Mouse (Mus musculus) hindbrain, postnatal 0 days (tissue): Measurements from ENCODE around the gene Nectin2. TPM values are rescaled to one million over a fixed set of nuclear protein-coding genes. Genes with fewer than 3 reads are reported as not detected.

ENCODE experiments used
- ATAC-seq: fragments of 200-750 bp; cut with Nextera tagmentation; 2 replicates; pipeline ENCODE4 v1.8.0; 2017; ENCODE audit warnings: mild to moderate bottlenecking, moderate TSS enrichment, moderate library complexity
- DNase-seq: peaks from one replicate; pipeline ENCODE4 v3.0.0-alpha.2; 2015; ENCODE audit warnings: low spot score
- H3K27ac ChIP-seq: fragments of 300-500 bp; sonication (generic); 2 replicates; pipeline ENCODE4 v1.5.1; 2014; ENCODE audit warnings: mild to moderate bottlenecking
- H3K27me3 ChIP-seq: fragments of 300-500 bp; sonication (generic); 2 replicates; pipeline ENCODE4 v1.6.1; 2014; ENCODE audit warnings: low read length, mixed read lengths; ENCODE audit not compliant: insufficient read depth
- H3K36me3 ChIP-seq: fragments of 300-500 bp; sonication (generic); 2 replicates; pipeline ENCODE4 v1.6.1; 2014; ENCODE audit warnings: low read length, mixed read lengths; ENCODE audit not compliant: insufficient read depth
- H3K4me1 ChIP-seq: fragments of 300-500 bp; sonication (generic); 2 replicates; pipeline ENCODE4 v1.6.1; 2014; ENCODE audit warnings: antibody characterized with exemption, low read length, mixed read lengths; ENCODE audit not compliant: insufficient read depth
- H3K4me2 ChIP-seq: fragments of 300-500 bp; sonication (generic); 2 replicates; pipeline ENCODE4 v1.6.1; 2014; ENCODE audit warnings: low read depth, mild to moderate bottlenecking, low read length, moderate library complexity, mixed read lengths
- H3K4me3 ChIP-seq: fragments of 300-500 bp; sonication (generic); 2 replicates; pipeline ENCODE4 v1.5.1; 2014; ENCODE audit warnings: low read length
- H3K9ac ChIP-seq: fragments of 300-500 bp; sonication (generic); replicated peaks from 2 replicates; pipeline ENCODE4 v1.6.1; 2014; ENCODE audit warnings: mild to moderate bottlenecking, low read length, moderate library complexity, mixed read lengths
- H3K9me3 ChIP-seq: fragments of 300-500 bp; sonication (generic); 2 replicates; pipeline ENCODE4 v1.6.1; 2016; ENCODE audit warnings: low read length, mixed read lengths
- CTCF ChIP-seq: IDR thresholded peaks from 2 replicates; pipeline ENCODE4 v1.5.1; 2016; ENCODE audit warnings: antibody characterized with exemption, control low read depth, low read depth
- WGBS: fragments of 180-500 bp; shearing (Covaris S2); extraction: QIAGEN DNeasy Blood & Tissue Kit; methylation state at CpG from one replicate; pipeline ENCODE4 v1.1.7; 2014; 5-methylcytosine and 5-hydroxymethylcytosine counted together
- polyA plus RNA-seq: library from polyadenylated mRNA; unstranded; fragments of >200 nt; fragmentation: Nextera tagmentation; extraction: Ambion mirVana; gene quantifications from 2 replicates; pipeline ENCODE4 v1.2.1, GENCODE M21; 2015
- total RNA-seq: library from RNA; depleted of rRNA; stranded (reverse); fragments of >200 nt; gene quantifications from 2 replicates; pipeline ENCODE4 v1.2.3, GENCODE M21; 2014

Nectin2 gene
- total and polyA plus RNA-seq, 2 experiments from 2014 or later: 57.5 to 76.5 TPM

DNA sequence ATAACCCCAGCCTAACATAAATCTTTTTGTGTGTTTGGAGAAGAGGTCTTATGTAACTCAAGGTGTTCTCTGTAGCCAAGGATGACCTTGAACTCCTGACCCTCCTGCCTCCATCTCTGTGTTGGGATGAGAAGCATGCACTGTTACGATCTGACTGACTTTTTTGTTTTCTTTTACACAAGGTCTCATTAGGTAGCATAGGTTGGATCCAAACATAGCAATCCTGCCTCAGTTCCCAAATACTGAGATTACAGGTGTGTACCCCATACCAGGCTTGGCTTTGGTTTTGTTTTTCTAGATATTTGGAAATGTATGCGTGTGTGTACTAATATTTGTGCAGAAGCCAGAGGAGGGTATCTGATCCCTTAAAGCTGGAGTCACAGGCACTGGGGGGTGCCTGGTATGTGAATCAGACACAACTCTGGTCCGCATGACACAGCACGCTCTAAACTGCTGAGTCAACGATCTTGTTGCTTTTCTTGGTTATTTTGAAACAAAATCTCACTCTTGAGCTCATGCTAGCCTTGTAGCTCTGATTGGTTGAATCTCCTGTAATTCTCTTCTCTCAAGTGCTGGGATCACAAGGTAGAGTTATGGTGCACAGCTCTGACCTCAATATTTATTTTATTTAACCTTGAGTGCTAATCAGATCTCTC lies 31.9 kb downstream of the Nectin2 start:
- no peaks in the 10 kb centered on the region for H3K36me3 ChIP-seq
- H3K9me3 ChIP-seq: 0 out of 2 replicates have a peak, but pooled peaks cover 2% of the 10 kb centered on the region
- no peak overlapping the region for H3K27ac ChIP-seq
- no peak for TF ChIP-seq CTCF
- no peak overlapping the region for H3K9ac ChIP-seq
- 93% methylated on average over 5 of the region's 5 CpGs for WGBS
- peaks cover 9% of the 10 kb centered on the region; the same call in 1 of the 2 replicates for H3K4me1 ChIP-seq
- no peak for DNase-seq
- no peak for ATAC-seq
- no peaks in the 10 kb centered on the region for H3K27me3 ChIP-seq
- H3K4me2 ChIP-seq: no peak overlapping the region
- H3K4me3 ChIP-seq: no peak overlapping the region

DNA sequence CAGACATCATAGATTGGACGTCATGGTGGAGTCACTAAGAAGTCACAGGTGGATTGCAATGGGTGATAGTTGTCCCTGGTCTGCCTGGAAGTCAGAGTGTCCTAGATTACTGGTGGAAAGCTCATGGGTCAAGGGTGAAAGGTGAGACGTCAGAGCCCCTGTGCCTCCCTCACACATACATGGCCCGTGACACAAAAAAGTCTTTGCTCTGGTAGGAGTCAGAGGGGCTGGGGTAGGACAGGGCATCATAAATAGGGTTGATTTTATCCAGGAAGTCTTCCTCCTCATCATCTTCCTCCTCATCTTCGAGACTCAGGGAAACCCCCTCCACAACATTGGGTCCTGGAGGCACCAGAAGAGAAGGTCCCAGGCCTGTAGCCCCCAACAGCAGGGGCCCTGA lies 32.9 kb downstream of the Nectin2 start:
- Histone ChIP-seq H3K4me3 (no peak overlapping the region), H3K36me3 (no peaks in the 10 kb centered on the region), H3K9me3 (0 out of 2 replicates have a peak, but pooled peaks cover 2% of the 10 kb centered on the region), H3K27ac (peak overlapping the region; percentile 87; the same call in 1 of the 2 replicates), H3K27me3 (no peaks in the 10 kb centered on the region), H3K9ac (no peak overlapping the region), H3K4me1 (peaks cover 9% of the 10 kb centered on the region; the same call in 1 of the 2 replicates), H3K4me2 (no peak overlapping the region)
- no peak for DNase-seq
- TF ChIP-seq CTCF: no peak
- 88% methylated on average over 4 of the region's 4 CpGs for whole genome bisulfite sequencing
- no peak for ATAC-seq

DNA sequence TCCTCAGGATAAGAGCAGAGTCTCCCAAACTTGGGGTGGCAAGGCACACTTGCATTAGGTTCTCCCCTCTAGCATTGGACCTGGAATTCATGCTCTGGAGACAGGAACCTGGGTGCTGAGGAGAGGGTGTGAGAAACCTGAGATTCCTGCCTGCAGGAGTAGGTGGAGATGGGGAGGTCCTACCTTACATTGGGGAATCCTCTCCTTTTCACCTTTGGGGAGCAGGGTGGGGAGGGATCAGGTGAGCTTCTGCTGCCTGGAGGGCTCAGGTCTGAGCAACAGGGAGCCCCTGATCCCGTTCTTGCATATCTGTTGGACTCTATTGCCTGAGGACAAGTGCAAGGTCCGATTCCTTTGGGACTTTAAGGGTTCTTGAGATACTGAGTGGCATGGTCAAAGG lies 33.5 kb downstream of the Nectin2 start:
- Histone ChIP-seq H3K36me3 (peaks cover 4% of the 10 kb centered on the region; the same call in 1 of the 2 replicates), H3K9ac (peak overlapping the region; percentile 46; the same call in 1 of the 2 replicates), H3K9me3 (0 out of 2 replicates have a peak, but pooled peaks cover 2% of the 10 kb centered on the region), H3K27ac (peak overlapping the region; percentile 87), H3K4me1 (peaks cover 9% of the 10 kb centered on the region; the same call in 1 of the 2 replicates), H3K4me2 (peak overlapping the region; percentile 49), H3K4me3 (no peak overlapping the region), H3K27me3 (no peaks in the 10 kb centered on the region)
- 83% methylated on average over 2 of the region's 2 CpGs for WGBS
- ATAC-seq (no peak), DNase-seq (no peak)
- TF ChIP-seq CTCF: no peak

DNA sequence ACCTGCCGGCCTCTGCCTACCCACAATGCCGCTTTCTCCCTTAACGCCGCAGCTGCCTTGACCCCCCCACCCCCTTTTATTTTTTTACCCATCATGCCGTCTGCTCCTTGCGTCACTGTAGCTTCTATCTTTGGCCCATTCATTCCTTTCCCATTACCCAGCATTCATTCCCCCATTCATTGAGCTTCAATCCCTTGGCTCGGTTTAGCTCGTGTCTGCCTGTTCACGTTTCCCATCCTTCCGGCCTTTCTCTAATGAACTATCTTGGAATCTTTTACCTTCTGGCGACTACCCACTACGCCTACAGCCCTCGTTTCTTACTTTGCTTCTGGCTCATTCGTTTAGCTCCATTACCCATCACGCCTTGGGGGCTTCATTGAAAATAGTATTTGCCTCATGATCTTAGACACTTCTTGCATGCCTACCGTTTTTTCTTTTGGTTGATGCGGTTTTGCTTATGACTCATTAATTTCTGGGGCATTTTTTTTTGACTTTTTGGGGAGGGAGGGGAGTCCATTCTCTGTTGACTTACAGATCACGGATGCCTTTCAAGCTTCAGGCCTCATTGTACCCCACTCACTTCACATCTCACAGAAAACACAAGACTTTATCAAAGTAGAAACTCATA lies 34.1 kb downstream of the Nectin2 start:
- no peak for TF ChIP-seq CTCF
- WGBS: 4% methylated on average over 18 of the region's 18 CpGs
- no peak for ATAC-seq

DNA sequence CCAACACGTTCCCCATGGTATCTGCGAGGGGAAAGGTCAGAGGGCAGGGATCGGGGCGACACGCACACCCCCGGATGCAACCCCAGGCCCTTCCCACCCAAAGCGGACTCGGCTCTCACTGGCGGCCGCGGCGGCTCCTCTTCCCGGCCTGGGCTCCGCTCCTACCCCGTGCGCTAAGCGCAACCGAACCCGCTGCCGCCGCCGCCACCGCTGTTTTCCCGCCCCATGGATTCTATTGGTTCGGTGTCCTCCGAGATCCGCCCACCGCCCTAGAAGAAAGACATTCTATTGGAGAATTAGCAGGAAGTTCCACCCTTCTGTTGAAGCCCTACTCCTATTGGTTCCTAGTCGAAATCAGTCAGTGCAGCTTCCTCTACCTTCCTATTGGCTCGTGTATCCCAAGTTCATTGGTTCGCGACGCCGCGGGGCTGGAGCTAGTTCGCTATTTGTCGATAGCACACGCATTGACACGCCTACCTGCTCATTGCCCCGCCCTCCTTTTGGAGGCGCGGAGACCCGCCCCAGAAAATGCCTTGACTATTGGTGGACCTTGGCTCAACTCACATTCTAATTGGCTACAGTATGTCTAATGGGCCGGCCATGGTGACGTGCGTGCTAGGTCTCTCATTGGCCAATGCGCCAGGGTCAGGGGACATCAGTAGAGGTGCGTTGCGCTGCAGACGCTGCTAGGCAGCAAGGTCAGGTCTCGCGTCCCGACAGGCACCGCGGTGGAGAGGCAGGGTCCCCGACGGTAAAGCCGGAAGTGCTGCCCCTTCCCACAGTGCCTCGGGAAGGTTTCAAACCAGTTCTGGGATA lies 34.8 kb downstream of the Nectin2 start, which contains the start of gene Tomm40:
Gene Tomm40 (minus strand): TSS at position 200 of the 816 bp plus-strand sequence.
- no peaks in the 10 kb centered on the region for H3K27me3 ChIP-seq
- H3K36me3 ChIP-seq: peaks cover 10% of the 10 kb centered on the region; the same call in 1 of the 2 replicates
- H3K4me1 ChIP-seq: peaks cover 9% of the 10 kb centered on the region; the same call in 1 of the 2 replicates
- H3K27ac ChIP-seq: peak within 1 kb of the TSS; percentile 91
- peak; percentile 100 for DNase-seq
- WGBS: 1% methylated on average over 57 of the region's 59 CpGs
- peak within 1 kb of the TSS; percentile 98 for H3K9ac ChIP-seq
- no peaks in the 10 kb centered on the region for H3K9me3 ChIP-seq
- H3K4me2 ChIP-seq: peak within 1 kb of the TSS; percentile 95
- peak within 1 kb of the TSS; percentile 98 for H3K4me3 ChIP-seq
- peak; percentile 99 for ATAC-seq
- TF ChIP-seq CTCF: peak; percentile 10; the same call in 1 of the 2 replicates

More for the DNA sequence above, 34.1 kb downstream of the Nectin2 start:
- Histone ChIP-seq H3K9ac (peak overlapping the region; percentile 46), H3K4me3 (peak overlapping the region; percentile 18), H3K27ac (peak overlapping the region; percentile 87), H3K9me3 (0 out of 2 replicates have a peak, but pooled peaks cover 2% of the 10 kb centered on the region), H3K27me3 (no peaks in the 10 kb centered on the region), H3K4me1 (peaks cover 9% of the 10 kb centered on the region; the same call in 1 of the 2 replicates), H3K36me3 (peaks cover 10% of the 10 kb centered on the region; the same call in 1 of the 2 replicates), H3K4me2 (peak overlapping the region; percentile 49)
- no peak for DNase-seq

DNA sequence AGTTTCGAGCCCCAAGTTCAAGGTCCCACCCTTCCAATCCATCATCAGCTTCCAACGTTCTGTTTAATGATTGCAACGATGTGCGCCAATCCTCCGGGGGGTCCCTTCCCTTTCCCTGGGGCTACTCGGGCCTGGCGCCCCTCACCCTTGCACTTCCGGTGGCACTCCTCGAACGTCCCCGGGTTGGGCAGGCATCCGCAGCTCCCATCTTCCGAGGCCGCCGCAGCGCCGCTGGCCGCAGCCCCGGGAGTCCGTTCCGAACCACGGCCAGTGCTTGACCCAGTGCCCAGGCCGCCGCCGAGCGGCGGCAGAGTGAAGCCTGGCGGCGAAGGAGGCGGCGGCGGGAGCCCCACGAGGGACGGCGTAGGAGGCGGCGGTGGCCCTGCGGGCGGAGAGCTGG lies 35.4 kb downstream of the Nectin2 start:
- H3K27ac ChIP-seq: peak overlapping the region; percentile 91
- H3K9me3 ChIP-seq: no peaks in the 10 kb centered on the region
- TF ChIP-seq CTCF: no peak
- H3K9ac ChIP-seq: peak overlapping the region; percentile 98
- H3K36me3 ChIP-seq: peaks cover 12% of the 10 kb centered on the region; the same call in 1 of the 2 replicates
- H3K4me2 ChIP-seq: peak overlapping the region; percentile 95
- H3K27me3 ChIP-seq: no peaks in the 10 kb centered on the region
- peaks cover 9% of the 10 kb centered on the region; the same call in 1 of the 2 replicates for H3K4me1 ChIP-seq
- peak overlapping the region; percentile 98 for H3K4me3 ChIP-seq
- under 1% methylated on average over 39 of the region's 39 CpGs for WGBS
- DNase-seq (peak; percentile 15), ATAC-seq (no peak)
